Mouse (Mus musculus) G1E (cell line): ENCODE measurements around the gene Obsl1. TPM values are rescaled to one million over a fixed set of nuclear protein-coding genes. Genes with fewer than 3 reads are reported as not detected.

Experiments used
- ATAC-seq: 2 replicates; pipeline ENCODE4 v1.8.0; 2016; ENCODE audit warnings: mild to moderate bottlenecking; ENCODE audit not compliant: insufficient number of reproducible peaks, poor library complexity, low FRiP score, severe bottlenecking; ENCODE audit errors: extremely low read depth
- DNase-seq: peaks from one replicate; pipeline ENCODE4 v3.0.0; 2012; ENCODE audit warnings: low spot score
- H3K27me3 ChIP-seq: 2 replicates; pipeline ENCODE4 v1.6.1; 2012; ENCODE audit warnings: mild to moderate bottlenecking, low read length, inconsistent platforms; ENCODE audit not compliant: insufficient read depth
- H3K36me3 ChIP-seq: replicated peaks from 2 replicates; pipeline ENCODE3; 2012; ENCODE audit warnings: mild to moderate bottlenecking, inconsistent platforms
- H3K4me1 ChIP-seq: 2 replicates; pipeline ENCODE4 v1.6.1; 2012; ENCODE audit warnings: low read depth, low read length, inconsistent platforms, mixed read lengths; ENCODE audit not compliant: insufficient read depth
- H3K4me3 ChIP-seq: 2 replicates; pipeline ENCODE4 v1.5.1; 2012; ENCODE audit warnings: low read depth, mild to moderate bottlenecking, inconsistent platforms, low read length, moderate library complexity, mixed read lengths
- H3K9me3 ChIP-seq: replicated peaks from 2 replicates; pipeline ENCODE4 v1.6.1; 2012; ENCODE audit warnings: inconsistent platforms
- CTCF ChIP-seq: IDR thresholded peaks from 2 replicates; pipeline ENCODE4 v1.5.1; 2012; ENCODE audit warnings: low read depth, low read length, inconsistent platforms, mixed read lengths
- GATA1 ChIP-seq: IDR thresholded peaks from 2 replicates; pipeline ENCODE4 v1.6.1; 2012; ENCODE audit warnings: borderline replicate concordance, low read length, inconsistent platforms, mixed read lengths
- GATA2 ChIP-seq: IDR thresholded peaks from 2 replicates; pipeline ENCODE4 v1.6.1; 2012; ENCODE audit warnings: low read depth, low read length, inconsistent platforms, borderline replicate concordance
- POLR2AphosphoS5 ChIP-seq: IDR thresholded peaks from 2 replicates; pipeline ENCODE4 v1.6.1; 2012; ENCODE audit warnings: low read depth, low read length, inconsistent platforms; ENCODE audit not compliant: insufficient replicate concordance
- TAL1 ChIP-seq: conservative IDR thresholded peaks from 2 replicates; pipeline ENCODE4 v1.6.1; 2012; ENCODE audit warnings: low read depth, low read length, inconsistent platforms, mixed read lengths
- polyA plus RNA-seq: library from polyadenylated mRNA; stranded (reverse); fragments of >175 nt; gene quantifications from 2 replicates; pipeline ENCODE4 v1.2.3, GENCODE M21; 2012
- total RNA-seq, 2 experiments: library from RNA; stranded (forward) in 1 of 2; stranded (reverse) in 1 of 2; fragments of 200-1000 nt in 1 of 2; fragments of >200 nt in 1 of 2; fragmentation: Nextera tagmentation in 1 of 2; gene quantifications; 2 replicates each; pipeline ENCODE4 v1.2.3; 2014 to 2017

The Obsl1 gene
- total and polyA plus RNA-seq, 3 experiments, result 0.05 TPM; not detected in 2

GRCm38 (mm10) chr1:75537587-75537986, 31.3 kb upstream of the Obsl1 start:
- Histone ChIP-seq H3K36me3 (peaks cover 49% of the 10 kb centered on the region), H3K4me3 (no peak overlapping the region), H3K27me3 (no peaks in the 10 kb centered on the region), H3K4me1 (no peaks in the 10 kb centered on the region), H3K9me3 (no peaks in the 10 kb centered on the region)
- no peak for ATAC-seq
- TF ChIP-seq POLR2AphosphoS5 (no peak), CTCF (no peak), GATA1 (no peak), GATA2 (no peak), TAL1 (no peak)
- DNase-seq, result no peak

GRCm38 (mm10) chr1:75533325-75534252, 27.3 kb upstream of the Obsl1 start:
- DNase-seq (no peak), ATAC-seq (no peak)
- no peaks in the 10 kb centered on the region for H3K4me1 ChIP-seq
- H3K27me3 ChIP-seq, result no peaks in the 10 kb centered on the region
- no peak overlapping the region for H3K4me3 ChIP-seq
- no peaks in the 10 kb centered on the region for H3K9me3 ChIP-seq
- TF ChIP-seq GATA2 (no peak), TAL1 (no peak), CTCF (no peak), POLR2AphosphoS5 (no peak), GATA1 (no peak)
- peaks cover 88% of the 10 kb centered on the region for H3K36me3 ChIP-seq

- 0 out of 2 replicates have a peak, but pooled peaks have one; percentile 12 for TF ChIP-seq POLR2AphosphoS5
- TF ChIP-seq GATA1, result no peak
- TF ChIP-seq CTCF, result no peak
- no peak for DNase-seq
Observed at GRCm38 (mm10) chr1:75532280-75533172, 26.3 kb upstream of the Obsl1 start.

GRCm38 (mm10) chr1:75530546-75530945, 24.3 kb upstream of the Obsl1 start:
- H3K4me3 ChIP-seq, result no peak overlapping the region
- H3K36me3 ChIP-seq, result peaks cover 98% of the 10 kb centered on the region
- DNase-seq (no peak), ATAC-seq (no peak)
- H3K27me3 ChIP-seq, result no peaks in the 10 kb centered on the region
- TF ChIP-seq TAL1, result no peak
- no peak for TF ChIP-seq GATA1
- TF ChIP-seq CTCF, result no peak
- TF ChIP-seq GATA2, result no peak
- no peak for TF ChIP-seq POLR2AphosphoS5
- no peaks in the 10 kb centered on the region for H3K9me3 ChIP-seq
- H3K4me1 ChIP-seq, result no peaks in the 10 kb centered on the region

More at GRCm38 (mm10) chr1:75532280-75533172, 26.3 kb upstream of the Obsl1 start:
- H3K4me3 ChIP-seq, result no peak overlapping the region
- H3K9me3 ChIP-seq, result no peaks in the 10 kb centered on the region
- H3K36me3 ChIP-seq, result peaks cover 96% of the 10 kb centered on the region
- no peaks in the 10 kb centered on the region for H3K4me1 ChIP-seq
- no peaks in the 10 kb centered on the region for H3K27me3 ChIP-seq
- ATAC-seq, result no peak

- TF ChIP-seq CTCF, result no peak
- no peak for TF ChIP-seq GATA1
- TF ChIP-seq TAL1, result no peak
- no peak for TF ChIP-seq GATA2
- no peak for TF ChIP-seq POLR2AphosphoS5
- Histone ChIP-seq H3K4me1 (peaks cover 31% of the 10 kb centered on the region), H3K4me3 (no peak overlapping the region), H3K36me3 (peaks cover 57% of the 10 kb centered on the region), H3K9me3 (no peaks in the 10 kb centered on the region), H3K27me3 (no peaks in the 10 kb centered on the region)
- ATAC-seq, result no peak
- DNase-seq, result no peak
Observed at GRCm38 (mm10) chr1:75524679-75525078, 18.4 kb upstream of the Obsl1 start.
